Mouse (Mus musculus): ENCODE results near the gene Ankrd65. TPM values are rescaled to one million over a fixed set of nuclear protein-coding genes. Genes with fewer than 3 reads are reported as not detected.
A peak's percentile ranks its signal among the peaks of the same experiment; 100 is the strongest.

Ankrd65 gene
- polyA plus RNA-seq, 1 experiment: not detected

- Histone ChIP-seq H3K4me1 (ENCODE audit: control insufficient read depth, insufficient read depth, low read length) (peaks cover 11% of the 10 kb centered on the region), H3K4me3 (ENCODE audit: insufficient read depth, low read depth, low read length) (peak overlapping the region; percentile 61), H3K27ac (ENCODE audit: insufficient read depth, low read depth, low read length) (no peak overlapping the region)
- under 1% methylated on average over 10 of the region's 10 CpGs for WGBS
- TF ChIP-seq CTCF (IDR thresholded peaks at IDR 0.05; ENCODE audit: insufficient read depth, low read depth, low read length): no peak
- no peak for TF ChIP-seq POLR2A (IDR thresholded peaks at IDR 0.05; ENCODE audit: insufficient read depth, low read depth, low read length)
Observed at GRCm38 (mm10) chr4:155759862-155760612, 30.2 kb upstream of the Ankrd65 start.

GRCm38 (mm10) chr4:155760613-155761355, 29.5 kb upstream of the Ankrd65 start, which contains the start of gene Atad3a:
TSS of gene Atad3a (minus strand) at chr4:155761093.
- Histone ChIP-seq H3K4me1 (ENCODE audit: control insufficient read depth, insufficient read depth, low read length) (peaks cover 11% of the 10 kb centered on the region), H3K4me3 (ENCODE audit: insufficient read depth, low read depth, low read length) (peak within 1 kb of the TSS; percentile 61), H3K27ac (ENCODE audit: insufficient read depth, low read depth, low read length) (no peak within 1 kb of the TSS)
- WGBS: under 1% methylated on average over 68 of the region's 68 CpGs
- TF ChIP-seq CTCF (IDR thresholded peaks at IDR 0.05; ENCODE audit: insufficient read depth, low read depth, low read length) (no peak), POLR2A (IDR thresholded peaks at IDR 0.05; ENCODE audit: insufficient read depth, low read depth, low read length) (peak; percentile 75; the same call in 1 of the 2 replicates)

- Histone ChIP-seq H3K4me1 (ENCODE audit: control insufficient read depth, insufficient read depth, low read length) (peaks cover 11% of the 10 kb centered on the region), H3K4me3 (ENCODE audit: insufficient read depth, low read depth, low read length) (peak overlapping the region; percentile 61), H3K27ac (ENCODE audit: insufficient read depth, low read depth, low read length) (no peak overlapping the region)
- under 1% methylated on average over 28 of the region's 28 CpGs for WGBS
- TF ChIP-seq POLR2A (IDR thresholded peaks at IDR 0.05; ENCODE audit: insufficient read depth, low read depth, low read length) (no peak), CTCF (IDR thresholded peaks at IDR 0.05; ENCODE audit: insufficient read depth, low read depth, low read length) (no peak)
Observed at GRCm38 (mm10) chr4:155761356-155762099, 28.7 kb upstream of the Ankrd65 start.

DNA sequence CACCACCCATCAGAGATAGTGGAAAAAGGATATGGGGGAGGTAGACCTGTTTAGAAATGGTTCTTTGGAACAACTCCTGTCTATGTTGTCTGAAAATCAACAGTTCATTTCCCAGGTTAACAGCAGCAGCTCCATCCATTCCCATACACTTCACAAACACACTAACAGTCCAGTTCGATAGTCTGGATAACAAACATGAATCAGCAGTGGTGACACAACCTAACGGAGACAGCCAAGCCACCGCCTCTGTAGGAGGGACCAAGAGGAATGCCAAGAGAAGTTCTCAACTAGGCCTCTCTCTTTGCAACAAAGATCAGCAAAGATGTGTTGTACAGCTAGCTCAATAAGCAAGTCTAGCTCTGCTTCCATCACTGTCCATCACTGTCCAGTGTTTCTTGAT, 27.9 kb upstream of the Ankrd65 start:
- TF ChIP-seq CTCF (IDR thresholded peaks at IDR 0.05; ENCODE audit: insufficient read depth, low read depth, low read length) (no peak), POLR2A (IDR thresholded peaks at IDR 0.05; ENCODE audit: insufficient read depth, low read depth, low read length) (no peak)
- peaks cover 10% of the 10 kb centered on the region for H3K4me1 ChIP-seq (ENCODE audit: control insufficient read depth, insufficient read depth, low read length)
- 81% methylated on average over 3 of the region's 3 CpGs for WGBS
- H3K27ac ChIP-seq (ENCODE audit: insufficient read depth, low read depth, low read length): no peak overlapping the region
- H3K4me3 ChIP-seq (ENCODE audit: insufficient read depth, low read depth, low read length): no peak overlapping the region

DNA sequence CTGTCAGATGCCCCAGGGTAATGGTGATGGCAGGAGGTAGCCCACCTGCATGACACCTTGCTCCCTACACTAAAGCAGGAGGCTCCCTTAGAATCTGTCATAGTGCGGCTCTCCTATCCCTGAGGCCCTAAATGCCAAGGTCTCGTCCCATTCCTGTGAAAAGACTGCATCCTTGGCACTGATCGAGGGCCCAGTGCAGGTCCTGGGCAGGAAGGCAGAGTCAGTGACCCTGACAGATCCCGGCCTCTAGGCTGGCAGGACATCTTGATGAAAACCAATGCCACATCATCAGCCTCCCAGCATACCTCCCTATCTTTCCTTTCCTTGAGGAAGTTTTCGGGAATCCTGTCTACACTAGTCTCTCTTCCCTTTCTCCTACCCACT, 20.8 kb upstream of the Ankrd65 start:
- WGBS: 58% methylated on average over 5 of the region's 5 CpGs
- H3K27ac ChIP-seq (ENCODE audit: insufficient read depth, low read depth, low read length): 0 out of 2 replicates have a peak overlapping the region, but pooled peaks have one; percentile 64
- TF ChIP-seq CTCF (IDR thresholded peaks at IDR 0.05; ENCODE audit: insufficient read depth, low read depth, low read length) (no peak), POLR2A (IDR thresholded peaks at IDR 0.05; ENCODE audit: insufficient read depth, low read depth, low read length) (no peak)

GRCm38 (mm10) chr4:155769880-155770512, 20.2 kb upstream of the Ankrd65 start:
- H3K4me1 ChIP-seq (ENCODE audit: control insufficient read depth, insufficient read depth, low read length): peaks cover 22% of the 10 kb centered on the region
- H3K27ac ChIP-seq (ENCODE audit: insufficient read depth, low read depth, low read length): peak overlapping the region; percentile 64
- peak overlapping the region; percentile 61 for H3K4me3 ChIP-seq (ENCODE audit: insufficient read depth, low read depth, low read length)
- WGBS: under 1% methylated on average over 39 of the region's 39 CpGs
- TF ChIP-seq POLR2A (IDR thresholded peaks at IDR 0.05; ENCODE audit: insufficient read depth, low read depth, low read length) (0 out of 2 replicates have a peak, but pooled peaks have one; percentile 33), CTCF (IDR thresholded peaks at IDR 0.05; ENCODE audit: insufficient read depth, low read depth, low read length) (peak; percentile 98)

More for the DNA sequence above, 20.8 kb upstream of the Ankrd65 start:
- Histone ChIP-seq H3K4me3 (ENCODE audit: insufficient read depth, low read depth, low read length) (peak overlapping the region; percentile 61), H3K4me1 (ENCODE audit: control insufficient read depth, insufficient read depth, low read length) (peaks cover 17% of the 10 kb centered on the region)

DNA sequence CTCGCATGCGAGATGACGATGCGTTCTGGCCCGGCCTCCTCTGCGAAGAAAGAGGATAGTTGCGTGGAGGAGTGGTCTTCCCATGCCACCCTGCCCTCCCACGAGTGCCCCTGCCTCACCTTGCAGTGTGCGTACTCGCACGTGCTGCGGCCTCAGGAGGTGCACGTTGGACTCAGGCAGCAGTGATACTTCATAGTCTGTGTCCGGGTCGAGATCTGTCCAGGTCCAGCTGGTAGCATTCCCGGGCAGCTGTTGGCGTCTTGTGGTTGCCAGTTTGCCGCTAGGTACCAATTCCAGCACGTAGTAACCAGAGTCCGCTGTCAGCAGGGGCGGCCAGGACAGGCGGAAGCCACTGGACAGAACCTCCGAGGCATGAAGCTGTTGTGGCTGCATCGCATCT, 19.6 kb upstream of the Ankrd65 start:
- H3K27ac ChIP-seq (ENCODE audit: insufficient read depth, low read depth, low read length): no peak overlapping the region

DNA sequence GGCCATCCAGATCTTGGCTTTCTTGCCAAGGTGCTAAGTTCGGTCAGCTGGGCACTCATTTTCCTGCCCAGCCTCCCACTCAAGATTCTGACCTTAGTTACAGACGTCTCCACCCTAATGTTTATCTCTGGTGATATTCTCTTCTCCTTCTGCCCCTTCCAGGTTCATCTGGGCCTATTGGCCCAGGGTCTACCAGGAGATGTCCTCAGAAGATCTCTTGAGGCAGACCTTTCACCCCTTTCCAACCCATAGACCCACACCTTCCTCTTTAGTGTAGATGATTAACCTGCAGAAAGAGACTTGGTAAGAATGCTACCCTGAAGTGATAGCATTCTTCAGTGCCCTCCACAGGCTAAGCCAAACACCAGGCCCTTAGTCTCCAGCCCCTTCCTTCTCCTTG, 18.5 kb upstream of the Ankrd65 start:
- no peak overlapping the region for H3K4me3 ChIP-seq (ENCODE audit: insufficient read depth, low read depth, low read length)
- WGBS: 90% methylated on average over 2 of the region's 2 CpGs
- peaks cover 36% of the 10 kb centered on the region for H3K4me1 ChIP-seq (ENCODE audit: control insufficient read depth, insufficient read depth, low read length)
- no peak overlapping the region for H3K27ac ChIP-seq (ENCODE audit: insufficient read depth, low read depth, low read length)
- no peak for TF ChIP-seq CTCF (IDR thresholded peaks at IDR 0.05; ENCODE audit: insufficient read depth, low read depth, low read length)
- no peak for TF ChIP-seq POLR2A (IDR thresholded peaks at IDR 0.05; ENCODE audit: insufficient read depth, low read depth, low read length)

More for the DNA sequence above, 19.6 kb upstream of the Ankrd65 start:
- TF ChIP-seq CTCF (IDR thresholded peaks at IDR 0.05; ENCODE audit: insufficient read depth, low read depth, low read length) (no peak), POLR2A (IDR thresholded peaks at IDR 0.05; ENCODE audit: insufficient read depth, low read depth, low read length) (no peak)
- Histone ChIP-seq H3K4me3 (ENCODE audit: insufficient read depth, low read depth, low read length) (peak overlapping the region; percentile 61), H3K4me1 (ENCODE audit: control insufficient read depth, insufficient read depth, low read length) (peaks cover 28% of the 10 kb centered on the region)
- WGBS: 40% methylated on average over 24 of the region's 24 CpGs

Measured in olfactory bulb, adult 2 months (tissue).